Mouse (Mus musculus): ENCODE results near the gene Zfp367. TPM values are rescaled to one million over a fixed set of nuclear protein-coding genes. Genes with fewer than 3 reads are reported as not detected.

The Zfp367 gene
- polyA plus RNA-seq, 1 experiment from 2014 or later, result 11.7 TPM

DNA sequence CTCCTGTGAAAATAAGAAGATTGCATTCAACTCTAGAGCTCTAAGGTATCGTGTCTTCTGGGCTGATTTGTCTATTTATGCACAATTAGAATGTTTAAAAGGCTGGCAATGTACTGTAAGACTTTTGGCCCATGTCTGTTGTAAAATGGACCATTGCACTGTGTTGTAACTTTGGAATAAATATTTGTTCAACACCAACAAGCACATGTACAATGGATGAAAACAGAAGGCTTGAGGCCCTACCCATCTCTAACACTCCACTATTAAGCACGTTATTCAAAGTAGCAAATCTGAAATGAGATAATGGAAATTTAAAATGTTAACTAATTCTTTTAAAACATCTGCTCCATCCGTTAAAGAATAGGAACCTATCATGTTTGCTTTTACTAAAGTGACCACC, 45.9 kb downstream of the Zfp367 start:
- no peak overlapping the region for H3K4me3 ChIP-seq (ENCODE audit: low read depth, low read length)
- peak overlapping the region; percentile 69 for H3K27ac ChIP-seq (ENCODE audit: low read depth)
- H3K9ac ChIP-seq (replicated peaks), result no peak overlapping the region
- ATAC-seq (peak; percentile 90), DNase-seq (no peak)
- WGBS (ENCODE audit: insufficient replicate concordance), result 43% methylated on average over 3 of the region's 3 CpGs
- no peak overlapping the region for H3K4me2 ChIP-seq (ENCODE audit: low read depth, low read length)
- H3K36me3 ChIP-seq (replicated peaks; ENCODE audit: insufficient read depth, low read length), result no peaks in the 10 kb centered on the region; the same call in 1 of the 2 replicates
- TF ChIP-seq CTCF (IDR thresholded peaks at IDR 0.05; ENCODE audit: low read depth), result no peak
- no peak for TF ChIP-seq EP300 (IDR thresholded peaks at IDR 0.05; ENCODE audit: low read depth)
- H3K4me1 ChIP-seq (ENCODE audit: insufficient read depth), result peaks cover 13% of the 10 kb centered on the region
- H3K9me3 ChIP-seq (ENCODE audit: low read length), result no peaks in the 10 kb centered on the region
- no peaks in the 10 kb centered on the region for H3K27me3 ChIP-seq (ENCODE audit: insufficient read depth, low read length)

DNA sequence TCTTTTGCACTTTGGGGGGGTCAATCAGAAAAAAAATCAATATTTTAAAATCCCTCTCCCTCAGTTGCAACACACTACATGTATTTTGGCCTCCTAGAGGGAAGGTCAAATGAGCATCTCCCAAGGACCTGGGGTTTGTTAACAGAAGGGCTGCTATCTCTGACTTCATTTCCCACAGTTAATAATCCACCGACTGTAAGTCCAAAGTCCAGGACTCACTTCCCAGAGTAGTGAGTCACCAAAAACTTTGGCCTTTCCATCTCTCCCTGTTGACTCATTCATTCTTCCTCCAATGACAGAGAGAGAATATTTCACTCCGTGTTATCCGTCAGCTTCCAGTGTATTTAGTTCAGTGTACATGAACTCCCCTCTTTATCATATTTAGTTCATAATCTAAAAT, 47.3 kb downstream of the Zfp367 start:
- H3K4me3 ChIP-seq (ENCODE audit: low read depth, low read length), result no peak overlapping the region
- peaks cover 14% of the 10 kb centered on the region for H3K4me1 ChIP-seq (ENCODE audit: insufficient read depth)
- TF ChIP-seq EP300 (IDR thresholded peaks at IDR 0.05; ENCODE audit: low read depth) (no peak), CTCF (IDR thresholded peaks at IDR 0.05; ENCODE audit: low read depth) (no peak)
- no peak overlapping the region for H3K9ac ChIP-seq (replicated peaks)
- DNase-seq (no peak), ATAC-seq (peak; percentile 62)
- no peak overlapping the region for H3K4me2 ChIP-seq (ENCODE audit: low read depth, low read length)
- no peak overlapping the region for H3K27ac ChIP-seq (ENCODE audit: low read depth)
- no peaks in the 10 kb centered on the region; the same call in 1 of the 2 replicates for H3K36me3 ChIP-seq (replicated peaks; ENCODE audit: insufficient read depth, low read length)
- H3K9me3 ChIP-seq (ENCODE audit: low read length), result no peaks in the 10 kb centered on the region
- no peaks in the 10 kb centered on the region for H3K27me3 ChIP-seq (ENCODE audit: insufficient read depth, low read length)
- 53% methylated on average over 3 of the region's 3 CpGs for whole genome bisulfite sequencing (ENCODE audit: insufficient replicate concordance)

DNA sequence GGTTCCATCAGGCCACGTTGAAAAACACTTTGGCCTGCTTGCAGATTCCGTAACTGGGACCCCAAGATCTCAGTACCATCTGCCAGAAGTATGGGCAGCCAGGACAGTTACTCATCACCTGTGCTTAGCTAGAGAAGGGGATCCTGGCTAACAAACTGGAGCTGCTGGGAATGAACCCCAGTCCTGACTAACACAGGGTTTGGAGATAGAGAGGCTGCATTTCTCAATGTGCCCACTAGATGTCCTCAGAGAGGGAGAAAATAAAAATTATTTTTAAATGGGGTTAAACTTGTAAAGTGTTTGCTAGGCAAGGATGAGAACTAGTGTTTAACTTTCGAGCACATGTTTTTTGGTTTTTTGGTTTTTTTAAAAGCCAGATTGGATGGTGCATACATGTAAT, 52.8 kb downstream of the Zfp367 start:
- Histone ChIP-seq H3K9me3 (ENCODE audit: low read length) (no peaks in the 10 kb centered on the region), H3K9ac (replicated peaks) (no peak overlapping the region), H3K36me3 (replicated peaks; ENCODE audit: insufficient read depth, low read length) (no peaks in the 10 kb centered on the region; the same call in none of the 2 replicates), H3K4me3 (ENCODE audit: low read depth, low read length) (no peak overlapping the region), H3K27me3 (ENCODE audit: insufficient read depth, low read length) (no peaks in the 10 kb centered on the region), H3K4me1 (ENCODE audit: insufficient read depth) (0 out of 2 replicates have a peak, but pooled peaks cover 2% of the 10 kb centered on the region), H3K27ac (ENCODE audit: low read depth) (no peak overlapping the region), H3K4me2 (ENCODE audit: low read depth, low read length) (no peak overlapping the region)
- no peak for TF ChIP-seq EP300 (IDR thresholded peaks at IDR 0.05; ENCODE audit: low read depth)
- peak; percentile 76 for TF ChIP-seq CTCF (IDR thresholded peaks at IDR 0.05; ENCODE audit: low read depth)
- ATAC-seq, result no peak
- WGBS (ENCODE audit: insufficient replicate concordance), result 66% methylated on average over 3 of the region's 3 CpGs
- DNase-seq, result peak; percentile 22

DNA sequence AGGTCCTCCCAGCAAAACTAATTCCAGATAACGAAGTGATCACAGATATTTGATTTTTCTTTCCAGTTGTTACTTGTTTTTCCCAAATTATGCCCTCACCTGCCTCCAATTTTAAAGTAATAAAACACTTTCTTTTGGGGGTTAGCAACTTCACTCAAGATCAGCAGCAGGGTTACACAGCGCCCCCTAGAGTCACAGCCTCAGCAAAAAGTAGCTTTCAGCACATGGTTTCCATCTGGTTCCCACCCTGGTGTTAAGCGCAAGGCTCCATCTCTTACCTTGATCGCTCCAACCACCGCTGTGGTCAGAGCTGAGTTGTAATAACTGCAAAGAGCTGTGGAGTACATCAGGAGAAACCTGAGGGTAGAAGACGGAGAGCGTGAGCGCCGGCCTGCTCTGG, 54.0 kb downstream of the Zfp367 start:
- Histone ChIP-seq H3K4me3 (ENCODE audit: low read depth, low read length) (no peak overlapping the region), H3K9ac (replicated peaks) (no peak overlapping the region), H3K27ac (ENCODE audit: low read depth) (no peak overlapping the region), H3K9me3 (ENCODE audit: low read length) (no peaks in the 10 kb centered on the region), H3K27me3 (ENCODE audit: insufficient read depth, low read length) (no peaks in the 10 kb centered on the region), H3K4me2 (ENCODE audit: low read depth, low read length) (no peak overlapping the region), H3K4me1 (ENCODE audit: insufficient read depth) (0 out of 2 replicates have a peak, but pooled peaks cover 2% of the 10 kb centered on the region), H3K36me3 (replicated peaks; ENCODE audit: insufficient read depth, low read length) (no peaks in the 10 kb centered on the region; the same call in none of the 2 replicates)
- WGBS (ENCODE audit: insufficient replicate concordance), result 76% methylated on average over 9 of the region's 9 CpGs
- DNase-seq (peak; percentile 43), ATAC-seq (no peak)
- TF ChIP-seq CTCF (IDR thresholded peaks at IDR 0.05; ENCODE audit: low read depth) (peak; percentile 62), EP300 (IDR thresholded peaks at IDR 0.05; ENCODE audit: low read depth) (no peak)

DNA sequence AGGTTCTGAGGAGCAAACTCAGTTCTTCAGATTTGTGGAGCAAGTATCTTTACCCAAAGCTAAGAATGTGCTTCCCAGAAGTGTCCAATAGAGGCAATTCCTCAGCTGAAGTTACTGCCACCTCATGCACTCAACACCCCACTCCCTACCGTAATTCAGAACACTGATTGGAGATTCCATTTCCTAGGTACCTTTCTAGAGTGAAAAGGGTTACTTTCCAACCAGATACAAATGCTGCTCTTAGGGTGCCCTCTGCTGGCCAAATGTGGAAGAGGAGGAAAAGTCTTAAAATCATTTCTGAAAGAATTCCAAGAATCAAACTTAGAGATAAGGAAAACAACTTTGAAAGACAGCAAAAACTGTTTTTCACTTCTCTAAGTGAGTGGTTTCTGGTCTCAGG, 59.7 kb downstream of the Zfp367 start:
- H3K27ac ChIP-seq (ENCODE audit: low read depth), result no peak overlapping the region
- H3K4me3 ChIP-seq (ENCODE audit: low read depth, low read length), result no peak overlapping the region
- H3K27me3 ChIP-seq (ENCODE audit: insufficient read depth, low read length), result no peaks in the 10 kb centered on the region
- no peak overlapping the region for H3K9ac ChIP-seq (replicated peaks)
- H3K4me2 ChIP-seq (ENCODE audit: low read depth, low read length), result no peak overlapping the region
- peak; percentile 73 for DNase-seq
- no peak for ATAC-seq
- no peaks in the 10 kb centered on the region; the same call in none of the 2 replicates for H3K36me3 ChIP-seq (replicated peaks; ENCODE audit: insufficient read depth, low read length)
- H3K9me3 ChIP-seq (ENCODE audit: low read length), result no peaks in the 10 kb centered on the region
- TF ChIP-seq EP300 (IDR thresholded peaks at IDR 0.05; ENCODE audit: low read depth) (no peak), CTCF (IDR thresholded peaks at IDR 0.05; ENCODE audit: low read depth) (peak; percentile 84)
- WGBS (ENCODE audit: insufficient replicate concordance), result 5% methylated on average over 1 of the region's 1 CpGs
- H3K4me1 ChIP-seq (ENCODE audit: insufficient read depth), result no peaks in the 10 kb centered on the region; the same call in 1 of the 2 replicates

DNA sequence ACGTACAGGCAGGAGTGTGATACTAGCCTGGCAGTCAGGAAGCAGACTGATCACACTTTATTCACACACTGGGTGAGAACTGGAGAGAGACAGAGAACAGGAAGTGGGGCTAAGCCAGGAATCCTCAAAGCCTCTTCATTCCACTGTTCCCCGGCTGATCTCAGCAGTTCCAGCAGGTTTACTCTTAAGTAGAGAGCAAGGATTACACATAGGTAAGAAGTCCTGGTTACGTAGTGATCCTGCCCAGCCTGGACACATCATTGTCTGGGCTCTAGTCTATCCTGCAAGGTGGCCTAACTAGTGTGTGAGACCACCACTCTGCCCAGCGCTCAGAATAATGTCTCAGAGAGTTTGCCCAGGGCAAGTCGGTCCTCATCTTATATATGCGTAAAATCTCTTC, 60.2 kb downstream of the Zfp367 start:
- Histone ChIP-seq H3K4me3 (ENCODE audit: low read depth, low read length) (no peak overlapping the region), H3K36me3 (replicated peaks; ENCODE audit: insufficient read depth, low read length) (no peaks in the 10 kb centered on the region; the same call in 1 of the 2 replicates), H3K4me2 (ENCODE audit: low read depth, low read length) (no peak overlapping the region), H3K9me3 (ENCODE audit: low read length) (no peaks in the 10 kb centered on the region), H3K4me1 (ENCODE audit: insufficient read depth) (no peaks in the 10 kb centered on the region; the same call in 1 of the 2 replicates), H3K27me3 (ENCODE audit: insufficient read depth, low read length) (no peaks in the 10 kb centered on the region), H3K9ac (replicated peaks) (no peak overlapping the region), H3K27ac (ENCODE audit: low read depth) (no peak overlapping the region)
- WGBS (ENCODE audit: insufficient replicate concordance), result 65% methylated on average over 6 of the region's 6 CpGs
- DNase-seq, result no peak
- TF ChIP-seq EP300 (IDR thresholded peaks at IDR 0.05; ENCODE audit: low read depth), result no peak
- no peak for TF ChIP-seq CTCF (IDR thresholded peaks at IDR 0.05; ENCODE audit: low read depth)
- no peak for ATAC-seq

Data from liver, postnatal 0 days (tissue).